Mouse (Mus musculus) C2C12 (cell line): ENCODE measurements around the gene Ubfd1. TPM values are rescaled to one million over a fixed set of nuclear protein-coding genes. Genes with fewer than 3 reads are reported as not detected.

Source experiments
- H3K27me3 ChIP-seq: one replicate; pipeline ENCODE4 v1.6.1; 2011; ENCODE audit not compliant: control insufficient read depth, insufficient read depth, insufficient read length
- H3K36me3 ChIP-seq: one replicate; pipeline ENCODE4 v1.6.1; 2011; ENCODE audit not compliant: control insufficient read depth, insufficient read depth
- H3K4me3 ChIP-seq: one replicate; pipeline ENCODE4 v1.5.1; 2011; ENCODE audit warnings: mild to moderate bottlenecking, control low read depth; ENCODE audit not compliant: poor library complexity, insufficient read depth, severe bottlenecking
- H3K79me2 ChIP-seq: one replicate; pipeline ENCODE4 v1.6.1; 2011; ENCODE audit not compliant: control insufficient read depth, insufficient read depth
- H3K79me3 ChIP-seq: one replicate; pipeline ENCODE4 v1.6.1; 2011; ENCODE audit warnings: low read depth, control low read depth
- H3ac ChIP-seq: one replicate; pipeline ENCODE3; 2011; ENCODE audit warnings: low read depth; ENCODE audit not compliant: control insufficient read depth, insufficient read length
- CEBPB ChIP-seq: IDR thresholded peaks from one replicate; pipeline ENCODE4 v1.6.1; 2011; ENCODE audit warnings: low read depth, mild to moderate bottlenecking, control low read depth, moderate library complexity
- CTCF ChIP-seq: IDR thresholded peaks from one replicate; pipeline ENCODE4 v1.5.1; 2011; ENCODE audit not compliant: control insufficient read depth, insufficient read depth, insufficient read length
- FOSL1 ChIP-seq: IDR thresholded peaks from one replicate; pipeline ENCODE4 v1.8.0; 2011; ENCODE audit warnings: mild to moderate bottlenecking, low read length; ENCODE audit not compliant: poor library complexity, insufficient read depth, severe bottlenecking
- MAX ChIP-seq: IDR thresholded peaks from one replicate; pipeline ENCODE4 v1.6.1; 2011; ENCODE audit warnings: mild to moderate bottlenecking, control low read depth
- MYOD1 ChIP-seq: IDR thresholded peaks from one replicate; pipeline ENCODE4 v1.6.1; 2011; ENCODE audit warnings: low read depth; ENCODE audit not compliant: control insufficient read depth, insufficient read length
- MYOG ChIP-seq: IDR thresholded peaks from one replicate; pipeline ENCODE4 v1.6.1; 2011; ENCODE audit not compliant: control insufficient read depth, insufficient read length; ENCODE audit errors: extremely low read depth
- USF1 ChIP-seq: IDR thresholded peaks from one replicate; pipeline ENCODE4 v1.6.1; 2011; ENCODE audit warnings: low read depth, mild to moderate bottlenecking, control low read depth, moderate library complexity
- long read RNA-seq, 2 experiments: library from polyadenylated mRNA; unstranded; transcript quantifications; one replicate each; pipeline ENCODE4 v2.0.0; 2019 to 2020
- polyA plus RNA-seq: library from polyadenylated mRNA; unstranded; fragments of >200 nt; fragmentation: generic; extraction: Trizol; gene quantifications from one replicate; pipeline ENCODE4 v1.2.1, GENCODE M21; 2012; ENCODE audit warnings: missing spikeins

Gene Ubfd1
- polyA plus RNA-seq = 28.4 TPM
- long read RNA-seq, experiment 1, full-length matches to known transcripts = 13 of 15 reads
- long read RNA-seq, experiment 1, partial matches to known transcripts = 1 of 15 reads
- long read RNA-seq, experiment 1, other reads (novel, unspliced or antisense) = 1 of 15 reads
- long read RNA-seq, experiment 2, full-length matches to known transcripts = 42 of 61 reads
- long read RNA-seq, experiment 2, partial matches to known transcripts = 5 of 61 reads
- long read RNA-seq, experiment 2, other reads (novel, unspliced or antisense) = 14 of 61 reads

DNA sequence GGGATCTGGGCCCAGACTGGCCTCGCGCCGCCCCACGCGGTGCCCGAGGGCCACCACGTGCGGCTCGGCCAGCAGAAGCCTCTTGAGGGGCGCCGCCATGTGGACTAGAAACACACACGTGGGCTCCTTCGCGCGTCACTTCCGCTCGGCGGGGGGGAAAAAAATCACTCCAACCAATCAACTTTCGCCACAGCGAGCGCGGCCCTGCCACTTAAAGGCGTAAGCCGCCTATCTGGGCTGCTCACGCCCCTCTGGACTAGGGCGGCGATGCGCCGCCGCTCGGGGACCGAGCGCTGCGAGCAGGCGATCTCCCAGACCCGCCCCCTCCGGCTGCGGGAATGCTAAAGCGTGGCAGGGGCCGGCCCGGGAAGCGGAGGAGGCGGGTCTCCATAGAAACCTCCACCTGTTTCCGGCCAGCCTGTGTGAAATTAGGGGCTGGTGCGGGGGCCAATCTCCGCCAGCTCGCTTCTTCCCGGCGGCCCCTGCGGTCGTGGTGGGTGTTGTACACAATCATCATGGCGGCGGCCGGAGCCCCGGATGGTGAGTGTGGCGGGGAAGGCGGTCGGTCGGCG is at the start of gene Ubfd1, which contains the start of gene Ears2:
TSS of gene Ubfd1 (plus strand) at position 231 of the 572 bp plus-strand sequence.
TSS of gene Ears2 (minus strand) at position 319 of the 572 bp plus-strand sequence.
- Histone ChIP-seq H3K27me3 (no peaks in the 10 kb centered on the region), H3K4me3 (peak within 1 kb of the TSS; percentile 80), H3K36me3 (peaks cover 35% of the 10 kb centered on the region), H3K79me2 (peaks cover 67% of the 10 kb centered on the region), H3K79me3 (peaks cover 44% of the 10 kb centered on the region), H3ac (peak within 1 kb of the TSS; percentile 86)
- TF ChIP-seq MYOD1 (no peak), MYOG (no peak), CTCF (no peak), FOSL1 (no peak), USF1 (peak; percentile 58), MAX (peak; percentile 98), CEBPB (no peak)

- Histone ChIP-seq H3K4me3 (no peak overlapping the region), H3ac (no peak overlapping the region)
Measured at GRCm38 (mm10) chr7:122018247-122018646, 48.7 kb upstream of the Ubfd1 start.

GRCm38 (mm10) chr7:122018978-122019377 is 48.0 kb upstream of the Ubfd1 start:
- TF ChIP-seq USF1 (no peak), MYOD1 (no peak), MYOG (no peak), FOSL1 (no peak), CEBPB (no peak), MAX (no peak), CTCF (no peak)
- H3K27me3 ChIP-seq = no peaks in the 10 kb centered on the region
- H3ac ChIP-seq = no peak overlapping the region
- peaks cover 8% of the 10 kb centered on the region for H3K36me3 ChIP-seq
- H3K79me3 ChIP-seq = peaks cover 34% of the 10 kb centered on the region
- H3K4me3 ChIP-seq = no peak overlapping the region
- peaks cover 61% of the 10 kb centered on the region for H3K79me2 ChIP-seq

More at GRCm38 (mm10) chr7:122018247-122018646, 48.7 kb upstream of the Ubfd1 start:
- H3K79me2 ChIP-seq = peaks cover 69% of the 10 kb centered on the region
- H3K27me3 ChIP-seq = no peaks in the 10 kb centered on the region
- peaks cover 8% of the 10 kb centered on the region for H3K36me3 ChIP-seq
- H3K79me3 ChIP-seq = peaks cover 40% of the 10 kb centered on the region
- no peak for TF ChIP-seq CTCF
- no peak for TF ChIP-seq MYOD1
- TF ChIP-seq USF1 = no peak
- TF ChIP-seq MYOG = no peak
- TF ChIP-seq CEBPB = no peak
- no peak for TF ChIP-seq FOSL1
- no peak for TF ChIP-seq MAX

DNA sequence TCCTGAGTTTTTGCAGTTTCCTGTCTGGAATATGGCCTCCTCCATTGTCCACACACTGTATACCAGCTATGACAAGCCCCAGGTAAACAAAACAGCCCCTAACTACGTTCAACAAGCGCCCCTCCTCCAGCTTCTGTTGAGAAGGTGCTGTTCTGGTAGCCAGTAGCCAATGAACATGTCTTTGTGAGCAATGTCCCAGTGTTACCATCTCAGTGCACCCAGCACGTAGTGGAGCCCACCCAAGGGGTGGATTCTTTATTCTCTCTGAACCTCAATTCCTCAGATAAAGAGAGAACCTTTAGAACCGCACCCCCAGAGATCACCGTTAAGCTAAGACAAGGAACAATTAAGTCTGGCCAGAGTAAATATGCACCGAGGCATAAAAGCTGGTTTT is 46.7 kb upstream of the Ubfd1 start:
- H3K27me3 ChIP-seq = no peaks in the 10 kb centered on the region
- H3ac ChIP-seq = peak overlapping the region; percentile 71
- no peak for TF ChIP-seq USF1
- TF ChIP-seq MAX = no peak
- no peak for TF ChIP-seq MYOD1
- no peak for TF ChIP-seq FOSL1
- TF ChIP-seq MYOG = no peak
- TF ChIP-seq CEBPB = no peak
- no peak for TF ChIP-seq CTCF
- H3K36me3 ChIP-seq = peaks cover 8% of the 10 kb centered on the region
- H3K79me3 ChIP-seq = peaks cover 29% of the 10 kb centered on the region
- peak overlapping the region; percentile 60 for H3K4me3 ChIP-seq
- H3K79me2 ChIP-seq = peaks cover 51% of the 10 kb centered on the region

DNA sequence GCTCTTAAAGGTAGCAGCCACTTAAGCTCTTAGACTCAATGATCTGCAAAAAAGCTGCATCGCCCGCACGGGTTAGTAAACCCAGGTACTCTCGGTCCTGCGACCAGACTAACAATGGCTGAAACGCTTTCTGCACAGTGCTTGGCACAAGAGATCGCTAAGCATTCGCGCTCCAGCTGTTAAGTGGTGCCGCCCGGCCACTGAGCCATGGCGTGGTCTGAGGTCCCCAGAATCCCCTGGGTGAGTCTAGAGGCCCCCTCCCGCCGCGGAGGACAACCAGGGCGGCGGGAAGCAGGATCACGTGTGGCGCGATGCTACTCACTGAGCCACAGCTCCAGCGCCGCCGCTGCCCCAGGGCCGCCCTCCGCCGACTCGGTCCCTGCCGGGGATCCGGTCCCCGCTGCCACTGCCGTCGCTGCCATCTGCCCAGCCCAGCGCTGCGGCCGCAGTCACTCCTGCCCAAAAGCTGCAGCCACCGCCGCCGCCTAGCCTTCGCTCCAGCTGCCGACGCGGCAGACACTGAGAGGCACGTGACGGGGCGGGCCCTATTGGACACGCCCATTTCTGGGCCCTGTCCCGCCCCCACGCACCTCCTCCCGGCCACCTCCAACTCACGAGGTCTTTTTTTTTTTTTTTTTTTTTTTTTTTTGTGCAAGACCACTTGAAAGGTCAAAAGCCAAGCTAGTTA is 46.2 kb upstream of the Ubfd1 start, which contains the start of gene Gga2:
TSS of gene Gga2 (minus strand) at position 556 of the 688 bp plus-strand sequence.
- no peaks in the 10 kb centered on the region for H3K27me3 ChIP-seq
- peak within 1 kb of the TSS; percentile 71 for H3ac ChIP-seq
- peaks cover 29% of the 10 kb centered on the region for H3K79me3 ChIP-seq
- H3K4me3 ChIP-seq = peak within 1 kb of the TSS; percentile 60
- peaks cover 50% of the 10 kb centered on the region for H3K79me2 ChIP-seq
- peaks cover 8% of the 10 kb centered on the region for H3K36me3 ChIP-seq
- no peak for TF ChIP-seq CTCF
- peak; percentile 92 for TF ChIP-seq USF1
- TF ChIP-seq MYOD1 = no peak
